Mouse (Mus musculus): ENCODE results near the gene Sema4d.

Gene Sema4d

GRCm38 (mm10) chr13:51727364-51727763, 66.2 kb downstream of the Sema4d start:
- no peak for DNase-seq (ENCODE audit: low spot score)

- no peak for DNase-seq (ENCODE audit: low spot score)
Observed at GRCm38 (mm10) chr13:51725926-51726574, 67.5 kb downstream of the Sema4d start.

- DNase-seq (ENCODE audit: low spot score): no peak
Observed at GRCm38 (mm10) chr13:51725446-51725845, 68.1 kb downstream of the Sema4d start.

- DNase-seq (ENCODE audit: low spot score): no peak
Observed at GRCm38 (mm10) chr13:51724566-51724965, 69.0 kb downstream of the Sema4d start.

GRCm38 (mm10) chr13:51723114-51723513, 70.4 kb downstream of the Sema4d start:
- DNase-seq (ENCODE audit: low spot score): no peak

GRCm38 (mm10) chr13:51720556-51720955, 73.0 kb downstream of the Sema4d start:
- no peak for DNase-seq (ENCODE audit: low spot score)

GRCm38 (mm10) chr13:51719256-51719655, 74.3 kb downstream of the Sema4d start:
- DNase-seq (ENCODE audit: low spot score): no peak

GRCm38 (mm10) chr13:51716350-51717263, 76.9 kb downstream of the Sema4d start:
- no peak for DNase-seq (ENCODE audit: low spot score)

- no peak for DNase-seq (ENCODE audit: low spot score)
Observed at GRCm38 (mm10) chr13:51712022-51712421, 81.5 kb downstream of the Sema4d start.

- no peak for DNase-seq (ENCODE audit: low spot score)
Observed at GRCm38 (mm10) chr13:51710738-51711137, 82.8 kb downstream of the Sema4d start.

GRCm38 (mm10) chr13:51705882-51706854, 87.4 kb downstream of the Sema4d start:
- DNase-seq (ENCODE audit: low spot score): no peak

- no peak for DNase-seq (ENCODE audit: low spot score)
Observed at GRCm38 (mm10) chr13:51703893-51704292, 89.7 kb downstream of the Sema4d start.

- no peak for DNase-seq (ENCODE audit: low spot score)
Observed at GRCm38 (mm10) chr13:51698318-51698717, 95.2 kb downstream of the Sema4d start.

GRCm38 (mm10) chr13:51697897-51698296, 95.7 kb downstream of the Sema4d start:
- no peak for DNase-seq (ENCODE audit: low spot score)

GRCm38 (mm10) chr13:51697455-51697854, 96.1 kb downstream of the Sema4d start:
- no peak for DNase-seq (ENCODE audit: low spot score)

GRCm38 (mm10) chr13:51696481-51696880, 97.1 kb downstream of the Sema4d start:
- no peak for DNase-seq (ENCODE audit: low spot score)

GRCm38 (mm10) chr13:51688688-51689087, 104.9 kb downstream of the Sema4d start:
- no peak for DNase-seq (ENCODE audit: low spot score)

GRCm38 (mm10) chr13:51686966-51687365, 106.6 kb downstream of the Sema4d start:
- no peak for DNase-seq (ENCODE audit: low spot score)

GRCm38 (mm10) chr13:51685290-51685966, 108.1 kb downstream of the Sema4d start:
- DNase-seq (ENCODE audit: low spot score): no peak

- DNase-seq (ENCODE audit: low spot score): no peak
Observed at GRCm38 (mm10) chr13:51681634-51682033, 111.9 kb downstream of the Sema4d start.

GRCm38 (mm10) chr13:51681076-51681475, 112.5 kb downstream of the Sema4d start:
- no peak for DNase-seq (ENCODE audit: low spot score)

Measured in urinary bladder, postnatal 10 days (tissue).